Mouse (Mus musculus): ENCODE data around the gene Tmem165.

DNA sequence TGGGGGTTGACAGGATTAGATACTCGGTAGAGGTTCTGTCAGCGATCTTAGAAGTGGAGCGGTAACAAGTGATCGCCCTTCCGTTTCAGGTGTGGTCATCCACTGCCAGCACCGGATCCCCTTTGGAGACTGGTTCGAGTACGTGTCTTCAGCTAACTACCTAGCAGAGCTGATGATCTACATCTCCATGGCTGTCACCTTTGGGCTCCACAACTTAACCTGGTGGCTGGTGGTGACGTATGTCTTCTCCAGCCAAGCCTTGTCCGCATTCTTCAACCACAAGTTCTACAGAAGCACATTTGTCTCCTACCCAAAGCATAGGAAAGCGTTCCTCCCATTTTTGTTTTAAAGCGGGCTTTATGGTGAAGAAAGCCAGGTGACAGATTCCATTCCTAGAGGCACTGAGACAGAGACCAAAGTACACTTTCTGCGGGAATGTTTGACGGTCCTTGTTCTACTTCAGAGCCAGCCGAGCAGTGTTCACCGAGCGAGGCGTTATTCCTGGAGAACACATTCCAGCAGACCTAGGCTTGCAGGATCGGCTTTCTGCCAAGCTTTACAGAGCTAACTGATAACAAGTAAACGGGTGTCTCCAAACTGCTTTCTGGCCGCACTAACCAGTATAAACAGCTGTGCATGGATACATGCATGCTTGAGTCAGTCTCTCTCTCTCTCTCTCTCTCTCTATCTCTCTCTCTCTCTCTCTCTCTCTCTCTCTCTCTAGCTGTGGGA, 29.1 kb upstream of the Tmem165 start:
- TF ChIP-seq CTCF (IDR thresholded peaks at IDR 0.05; ENCODE audit: control insufficient read depth, insufficient read depth, insufficient replicate concordance, low read depth, low read length) (no peak), POLR2A (IDR thresholded peaks at IDR 0.05; ENCODE audit: control insufficient read depth, low read depth, low read length) (no peak)

All from testis, adult 2 months (tissue).